Mouse (Mus musculus): ENCODE measurements at regions not wholly inside any gene's neighbourhood (a gene's known extent, or its start where the extent isn't known, plus 50 kb on each side); places are given as distances from the start of the nearest gene placed in this dataset.
"Not testable (repeated sequence)": the region's sequence is repeated elsewhere in the genome, so short reads cannot be mapped to it uniquely, and the experiment has no call there.

- ATAC-seq (ENCODE audit: insufficient number of reproducible peaks, low FRiP score, low TSS enrichment), result no peak
Observed at GRCm38 (mm10) chrX:92981141-92981540, 305.1 kb upstream of the Arx start.

GRCm38 (mm10) chrX:93002236-93002976 lies 283.8 kb upstream of the Arx start:
- no peak for ATAC-seq (ENCODE audit: insufficient number of reproducible peaks, low FRiP score, low TSS enrichment)

GRCm38 (mm10) chrX:93006681-93007080 lies 279.6 kb upstream of the Arx start:
- no peak for ATAC-seq (ENCODE audit: insufficient number of reproducible peaks, low FRiP score, low TSS enrichment)

DNA sequence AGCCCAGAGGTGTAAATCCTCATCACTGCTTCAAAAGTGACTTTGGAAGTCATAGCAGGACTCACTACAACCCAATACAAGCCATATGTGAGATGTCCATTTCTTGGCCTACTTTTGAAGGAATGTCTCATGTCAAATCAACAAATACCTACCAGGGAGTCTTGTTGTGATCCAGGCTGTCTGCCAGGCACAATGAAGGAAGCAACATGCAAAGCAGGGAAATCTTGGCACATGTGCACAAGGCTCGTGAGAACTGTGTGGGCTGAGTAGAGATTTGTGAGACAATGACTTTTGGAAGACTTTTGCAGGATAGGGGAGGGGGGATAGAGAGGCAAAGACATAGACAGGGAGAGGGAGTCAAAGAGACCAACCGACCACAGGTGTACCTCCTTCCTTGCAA lies 274.7 kb upstream of the Arx start:
- no peak for ATAC-seq (ENCODE audit: insufficient number of reproducible peaks, low FRiP score, low TSS enrichment)

- ATAC-seq (ENCODE audit: insufficient number of reproducible peaks, low FRiP score, low TSS enrichment), result no peak
Observed at GRCm38 (mm10) chrX:93016391-93016790, 269.9 kb upstream of the Arx start.

GRCm38 (mm10) chrX:93041096-93041495 lies 245.1 kb upstream of the Arx start:
- ATAC-seq (ENCODE audit: insufficient number of reproducible peaks, low FRiP score, low TSS enrichment), result peak; percentile 61; the same call in 1 of the 2 replicates

GRCm38 (mm10) chrX:93042736-93043135 lies 243.5 kb upstream of the Arx start:
- no peak for ATAC-seq (ENCODE audit: insufficient number of reproducible peaks, low FRiP score, low TSS enrichment)

DNA sequence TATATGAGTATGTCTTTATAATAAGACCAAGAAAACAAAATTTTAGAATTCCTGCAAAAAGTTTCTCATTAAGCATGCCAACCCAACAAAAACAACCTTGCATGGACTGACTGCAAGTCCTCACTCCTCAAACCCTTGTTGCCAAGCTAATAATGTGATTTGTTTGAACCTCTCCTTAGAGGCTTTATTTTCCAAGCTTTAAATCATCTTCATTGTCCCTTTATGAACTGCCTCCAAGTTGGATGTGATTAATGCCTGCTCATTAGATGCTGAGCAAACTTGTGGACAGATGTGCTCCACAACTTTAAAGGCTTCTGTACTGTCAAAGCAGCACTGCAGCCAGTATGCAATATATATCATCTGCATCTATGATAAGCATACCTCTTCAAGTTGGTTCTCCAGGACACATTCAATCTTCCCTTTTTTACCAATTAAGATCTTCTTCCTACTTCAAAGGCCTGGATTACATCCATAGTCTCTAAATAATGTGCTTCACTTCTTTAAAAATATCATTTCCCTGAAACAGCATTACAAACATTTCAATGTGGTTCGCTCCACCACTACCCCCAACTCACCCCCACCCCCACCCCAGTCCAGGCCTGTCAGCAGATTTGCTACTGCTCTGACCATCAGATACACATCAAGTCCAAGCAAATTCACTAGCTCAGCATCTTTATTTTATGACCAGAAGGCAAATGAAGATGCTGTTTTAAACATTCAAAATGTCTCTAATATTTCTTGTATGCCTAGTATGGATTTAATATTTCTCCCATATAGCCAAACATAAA lies 237.1 kb upstream of the Arx start:
- ATAC-seq (ENCODE audit: insufficient number of reproducible peaks, low FRiP score, low TSS enrichment), result no peak

DNA sequence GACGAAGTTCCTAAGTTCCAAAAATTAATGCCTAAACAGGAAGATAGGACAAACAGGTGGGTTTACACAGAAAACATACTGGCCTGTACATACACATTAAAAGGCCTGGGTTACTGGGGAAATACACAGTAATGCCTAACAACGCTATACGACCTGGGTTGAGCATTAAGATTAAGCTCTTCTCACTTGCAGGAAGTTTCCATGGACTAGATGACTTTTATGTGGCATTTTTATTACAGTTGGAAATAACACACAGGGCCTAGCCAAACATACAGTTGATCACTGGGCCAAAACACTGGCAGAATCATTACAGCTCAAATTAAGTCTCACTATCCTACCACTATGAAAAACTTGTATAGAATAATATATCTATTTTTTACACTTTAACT lies 236.5 kb upstream of the Arx start:
- ATAC-seq (ENCODE audit: insufficient number of reproducible peaks, low FRiP score, low TSS enrichment), result no peak

DNA sequence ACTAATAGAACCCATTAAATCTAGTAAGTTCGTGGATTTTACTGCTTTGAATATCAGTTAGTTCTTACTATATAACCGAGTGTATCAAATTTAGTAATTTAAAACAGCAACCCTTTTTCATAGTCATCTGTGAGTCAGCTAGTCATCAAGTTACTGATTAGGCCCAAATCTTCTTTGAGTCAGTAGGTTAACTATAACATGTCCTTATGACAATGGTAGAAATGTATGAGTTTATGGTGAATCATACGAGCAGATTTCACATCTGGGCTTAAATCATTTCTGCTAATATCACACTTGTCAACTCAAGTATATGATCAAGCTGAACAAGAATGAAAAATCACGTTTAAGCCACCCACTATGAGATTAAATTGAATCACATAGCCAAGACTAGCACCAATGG lies 226.7 kb upstream of the Arx start:
- no peak for ATAC-seq (ENCODE audit: insufficient number of reproducible peaks, low FRiP score, low TSS enrichment)

GRCm38 (mm10) chrX:93068884-93069283 lies 217.4 kb upstream of the Arx start:
- no peak for ATAC-seq (ENCODE audit: insufficient number of reproducible peaks, low FRiP score, low TSS enrichment)

DNA sequence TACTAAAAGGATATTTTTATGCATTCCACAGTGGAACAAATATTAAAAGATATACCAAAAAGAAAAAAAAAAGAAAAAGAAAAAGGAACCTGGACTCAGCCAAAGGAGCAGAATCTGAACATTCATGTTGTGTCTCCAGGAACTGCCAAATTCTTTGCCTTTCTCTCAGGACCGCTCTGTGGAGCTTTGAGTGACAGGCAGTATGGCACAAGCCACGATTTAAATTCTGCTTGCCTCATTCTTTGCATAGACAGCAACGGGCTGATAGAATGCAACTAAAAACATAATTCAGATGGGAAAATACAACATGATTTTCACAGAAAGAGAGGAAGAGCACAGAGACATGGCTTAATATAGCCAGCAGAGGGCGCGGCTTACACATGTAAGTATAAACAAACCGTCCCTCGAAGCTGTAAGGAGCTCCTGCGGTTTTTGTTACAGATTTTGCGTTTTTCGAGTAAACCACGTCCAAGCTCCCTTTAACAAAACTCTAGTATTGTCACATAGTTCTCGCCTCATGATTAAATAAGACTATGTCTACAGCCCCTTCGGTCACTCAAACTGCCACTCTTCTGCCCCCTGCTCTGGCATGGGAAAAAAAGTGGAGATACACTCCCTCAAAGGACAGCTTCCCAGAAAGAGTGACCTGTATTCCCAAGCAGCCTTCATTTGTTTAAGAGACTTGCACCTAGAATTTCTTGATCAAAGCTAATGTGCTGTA lies 216.5 kb upstream of the Arx start:
- peak; percentile 78; the same call in 1 of the 2 replicates for ATAC-seq (ENCODE audit: insufficient number of reproducible peaks, low FRiP score, low TSS enrichment)

DNA sequence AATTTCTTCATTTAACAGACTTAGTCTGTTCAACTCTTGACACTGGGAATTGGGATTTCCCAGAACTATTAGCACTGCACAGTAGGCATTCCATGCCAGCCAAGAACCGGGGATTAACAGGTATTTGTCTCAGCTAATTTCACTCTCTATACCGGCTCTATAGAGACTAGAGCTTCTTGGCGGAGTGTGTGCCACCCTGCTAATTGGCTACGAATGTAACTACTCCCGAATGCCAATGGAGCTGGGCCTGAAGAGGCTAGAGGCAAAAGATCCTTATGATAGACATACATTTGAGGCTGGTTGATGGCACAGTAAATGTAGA lies 216.0 kb upstream of the Arx start:
- no peak for ATAC-seq (ENCODE audit: insufficient number of reproducible peaks, low FRiP score, low TSS enrichment)

DNA sequence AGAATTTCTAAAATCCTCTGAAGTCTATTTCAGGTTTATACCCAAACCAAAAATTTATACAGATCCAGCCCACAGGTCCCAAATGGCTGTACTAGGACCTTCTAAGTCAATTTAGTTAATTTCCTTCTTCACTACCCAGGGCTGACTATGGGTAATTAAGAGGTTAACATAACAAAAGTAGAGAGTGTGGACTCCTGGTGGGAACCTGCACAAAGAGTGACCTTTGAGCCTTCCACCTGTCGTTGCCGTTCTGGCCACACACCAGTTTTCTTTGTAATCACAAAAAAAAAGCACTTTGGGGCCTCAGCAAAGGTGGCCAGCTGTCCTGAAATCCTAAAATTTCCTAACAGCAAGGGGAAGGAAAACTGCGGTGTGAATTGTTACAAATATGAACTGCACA lies 197.3 kb upstream of the Arx start:
- no peak for ATAC-seq (ENCODE audit: insufficient number of reproducible peaks, low FRiP score, low TSS enrichment)

- no peak for ATAC-seq (ENCODE audit: insufficient number of reproducible peaks, low FRiP score, low TSS enrichment)
Observed at GRCm38 (mm10) chrX:93097551-93097950, 188.7 kb upstream of the Arx start.

- no peak for ATAC-seq (ENCODE audit: insufficient number of reproducible peaks, low FRiP score, low TSS enrichment)
Observed at GRCm38 (mm10) chrX:93107930-93108567, 178.2 kb upstream of the Arx start.

- ATAC-seq (ENCODE audit: insufficient number of reproducible peaks, low FRiP score, low TSS enrichment), result not testable (repeated sequence)
Observed at GRCm38 (mm10) chrX:93154367-93154766, 131.9 kb upstream of the Arx start.

DNA sequence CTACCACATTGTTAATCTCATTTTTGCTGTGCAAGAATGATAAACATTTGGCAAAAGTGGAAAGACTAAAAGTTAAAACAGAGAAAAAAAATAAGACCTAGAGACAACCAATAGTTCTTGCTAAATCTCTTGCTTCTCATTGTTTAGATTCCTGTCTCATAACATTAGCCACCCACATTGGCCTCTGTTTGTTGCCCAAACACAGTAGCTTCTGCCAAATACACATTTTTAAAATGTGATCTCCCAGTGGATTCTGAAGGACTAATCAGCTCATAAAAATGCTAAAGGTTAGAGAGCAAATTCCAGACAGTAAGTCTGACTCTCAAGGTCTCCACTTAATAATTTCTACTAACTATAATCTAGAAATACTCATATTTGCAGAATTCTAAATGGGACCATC lies 127.1 kb upstream of the Arx start:
- no peak for ATAC-seq (ENCODE audit: insufficient number of reproducible peaks, low FRiP score, low TSS enrichment)

- ATAC-seq (ENCODE audit: insufficient number of reproducible peaks, low FRiP score, low TSS enrichment), result no peak
Observed at GRCm38 (mm10) chrX:93160956-93161355, 125.3 kb upstream of the Arx start.

Measured in cerebellum, adult (tissue).